Mouse (Mus musculus): ENCODE data around the gene Sugct.

- no peak for TF ChIP-seq CTCF (IDR thresholded peaks at IDR 0.05; ENCODE audit: extremely low read depth, insufficient read depth, insufficient read length, insufficient replicate concordance)
- no peak for TF ChIP-seq POLR2A (IDR thresholded peaks at IDR 0.05; ENCODE audit: low read depth, low read length)
Measured at GRCm38 (mm10) chr13:16935029-16935428, 760.3 kb downstream of the Sugct start.

All from spleen, adult 2 months (tissue).